Mouse (Mus musculus) brain, embryonic 14.5 days (tissue): ENCODE data around the gene Gnai3.

ENCODE experiments used
- CTCF ChIP-seq: fragments of 200-500 bp; IDR thresholded peaks from 2 replicates; pipeline ENCODE4 v1.5.1; 2012; ENCODE audit warnings: inconsistent platforms, mild to moderate bottlenecking, moderate library complexity, borderline replicate concordance; ENCODE audit not compliant: insufficient read depth, insufficient read length; ENCODE audit errors: extremely low read depth
- POLR2A ChIP-seq: fragments of 200-500 bp; IDR thresholded peaks from 2 replicates; pipeline ENCODE4 v1.6.1; 2012; ENCODE audit warnings: mild to moderate bottlenecking, inconsistent platforms, borderline replicate concordance; ENCODE audit not compliant: poor library complexity, insufficient read depth, insufficient read length, severe bottlenecking; ENCODE audit errors: extremely low read depth

- TF ChIP-seq CTCF (no peak), POLR2A (no peak)
Observed at GRCm38 (mm10) chr3:108092030-108092429, 53.9 kb downstream of the Gnai3 start.
